Mouse (Mus musculus) right cerebral cortex, adult 2 months (tissue): Measurements from ENCODE around the gene AC192777.2.
A peak's percentile ranks its signal among the peaks of the same experiment; 100 is the strongest.
"Not testable (repeated sequence)": the region's sequence is repeated elsewhere in the genome, so short reads cannot be mapped to it uniquely, and the experiment has no call there.

Source experiments
- DNase-seq, 2 experiments: peaks; one replicate each; pipeline ENCODE4 v3.0.0; 2021 to 2022; ENCODE audit warnings: low spot score in 2 of 2

Gene AC192777.2

DNA sequence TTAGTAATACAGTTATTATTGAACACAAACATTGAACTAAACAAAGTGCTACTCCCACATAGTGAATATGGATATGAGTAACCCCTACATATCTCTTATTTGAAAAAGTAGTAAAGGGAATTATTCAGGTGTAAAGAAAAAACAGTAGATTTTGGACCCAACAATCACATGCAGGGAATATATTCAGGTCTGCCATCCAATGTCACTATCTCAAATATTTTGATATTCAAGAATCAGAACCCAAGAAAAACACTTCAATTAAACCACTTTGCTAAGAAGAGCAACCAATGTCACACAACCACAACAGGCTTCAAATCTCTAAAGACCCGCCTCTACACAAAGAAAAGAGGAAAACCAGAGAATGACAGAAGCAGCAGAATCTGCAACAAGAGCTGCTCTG, at the start of gene AC192777.2:
AC192777.2 (plus strand) TSS at position 301 of the 400 bp plus-strand sequence.
- not testable (repeated sequence) for DNase-seq

DNA sequence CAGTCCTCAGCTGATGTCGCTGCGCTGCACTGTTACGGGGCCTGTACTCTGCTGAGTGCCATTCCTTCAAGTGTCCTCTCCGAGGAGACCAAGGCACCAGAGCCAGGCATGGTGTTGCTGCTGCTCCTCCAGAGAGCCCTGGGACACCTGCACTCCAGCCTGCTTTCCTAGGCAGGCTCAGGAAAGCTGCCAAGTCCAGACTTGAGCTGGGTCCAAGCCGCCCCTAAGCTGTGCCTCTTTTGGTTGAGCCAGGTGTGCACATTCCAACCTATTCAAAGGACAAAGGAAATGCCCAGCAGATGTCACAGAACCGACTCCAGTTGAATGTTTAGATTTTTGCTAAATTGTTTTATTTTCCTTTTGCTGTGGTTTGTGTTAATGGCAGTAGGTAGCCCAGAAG, 20.9 kb downstream of the AC192777.2 start:
- not testable (repeated sequence) for DNase-seq

DNA sequence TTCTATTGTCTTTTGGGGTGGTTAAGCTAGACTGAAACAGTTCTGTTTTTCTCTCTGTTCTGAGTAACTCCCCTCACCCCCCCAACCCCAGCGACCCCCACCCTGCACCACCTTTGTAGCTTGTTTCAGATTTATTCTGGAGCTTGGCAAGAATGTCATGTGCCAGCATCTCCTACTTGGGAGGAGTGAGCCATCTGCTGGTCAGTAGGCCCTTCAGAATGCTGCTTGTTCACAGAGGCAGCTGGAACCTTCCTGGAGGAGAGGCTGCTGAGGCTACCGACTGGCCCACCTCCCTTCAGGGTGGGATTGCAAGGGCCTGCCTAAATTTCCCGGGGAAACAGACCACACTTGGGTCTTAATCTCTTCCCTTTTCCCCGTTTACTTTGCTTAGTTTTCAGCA, 21.6 kb downstream of the AC192777.2 start:
- DNase-seq: peak; percentile 1 to 6
